Mouse (Mus musculus) MEL (cell line): ENCODE measurements around the gene Prr14. TPM values are rescaled to one million over a fixed set of nuclear protein-coding genes. Genes with fewer than 3 reads are reported as not detected.
"Not testable (repeated sequence)": the region's sequence is repeated elsewhere in the genome, so short reads cannot be mapped to it uniquely, and the experiment has no call there.

Source experiments
- DNase-seq: peaks from one replicate; pipeline ENCODE4 v3.0.0; 2011; ENCODE audit warnings: low read depth, low spot score
- H3K27ac ChIP-seq: 2 replicates; pipeline ENCODE4 v1.5.1; 2012; ENCODE audit warnings: low read depth, mild to moderate bottlenecking, control low read depth, low read length, moderate library complexity; ENCODE audit not compliant: control insufficient read depth
- H3K27me3 ChIP-seq, 2 experiments: fragments of 150-350 bp in 1 of 2; sonication (generic) in 1 of 2; 2 replicates each; pipeline ENCODE4 v1.6.1; 2012; ENCODE audit warnings: low read length in 2 of 2, mild to moderate bottlenecking in 2 of 2, improper control_type of control experiment in 1 of 2, moderate library complexity in 1 of 2; ENCODE audit not compliant: insufficient read depth in 2 of 2, control insufficient read depth in 1 of 2
- H3K36me3 ChIP-seq, 2 experiments: 2 replicates each; pipeline ENCODE4 v1.6.1; 2012 to 2014; ENCODE audit warnings: low read length in 2 of 2, improper control_type of control experiment in 1 of 2, inconsistent platforms in 1 of 2, mild to moderate bottlenecking in 1 of 2; ENCODE audit not compliant: insufficient read depth in 2 of 2, control insufficient read depth in 1 of 2
- H3K4me1 ChIP-seq, 2 experiments: fragments of 150-350 bp in 1 of 2; sonication (generic) in 1 of 2; 2 replicates each; pipeline ENCODE4 v1.6.1; 2012; ENCODE audit warnings: low read length in 2 of 2, improper control_type of control experiment in 1 of 2, mild to moderate bottlenecking in 1 of 2; ENCODE audit not compliant: insufficient read depth in 2 of 2, control insufficient read depth in 1 of 2
- H3K4me3 ChIP-seq, 2 experiments: fragments of 150-350 bp in 1 of 2; sonication (generic) in 1 of 2; 2 replicates each; pipeline ENCODE4 v1.5.1; 2012; ENCODE audit warnings: low read depth in 2 of 2, low read length in 2 of 2, mild to moderate bottlenecking in 2 of 2, moderate library complexity in 2 of 2, control low read depth in 1 of 2, improper control_type of control experiment in 1 of 2; ENCODE audit not compliant: control insufficient read depth in 1 of 2, insufficient read depth in 1 of 2
- H3K79me2 ChIP-seq: 2 replicates; pipeline ENCODE4 v1.6.1; 2012; ENCODE audit warnings: mild to moderate bottlenecking, low read length, moderate library complexity; ENCODE audit not compliant: control insufficient read depth, poor library complexity, insufficient read depth
- H3K9ac ChIP-seq: 2 replicates; pipeline ENCODE4 v1.6.1; 2012; ENCODE audit warnings: low read depth, mild to moderate bottlenecking, control low read depth, low read length, moderate library complexity; ENCODE audit not compliant: control insufficient read depth, poor library complexity, severe bottlenecking
- H3K9me3 ChIP-seq: fragments of 150-350 bp; sonication (generic); replicated peaks from 2 replicates; pipeline ENCODE4 v1.6.1; 2012; ENCODE audit warnings: mild to moderate bottlenecking, low read length, improper control_type of control experiment, moderate library complexity; ENCODE audit not compliant: insufficient read depth
- CHD2 ChIP-seq: IDR thresholded peaks from 2 replicates; pipeline ENCODE4 v1.6.1; 2011; ENCODE audit warnings: low read length, improper control_type of control experiment
- CTCF ChIP-seq, 3 experiments: IDR thresholded peaks in 2 of 3; conservative IDR thresholded peaks in 1 of 3; 2 replicates each; pipeline ENCODE4 v1.5.1; 2011 to 2012; ENCODE audit warnings: low read length in 3 of 3, low read depth in 2 of 3, mild to moderate bottlenecking in 2 of 3, improper control_type of control experiment in 1 of 3, inconsistent platforms in 1 of 3, mixed read lengths in 1 of 3, moderate library complexity in 1 of 3; ENCODE audit not compliant: control insufficient read depth in 1 of 3, insufficient read depth in 1 of 3, poor library complexity in 1 of 3, severe bottlenecking in 1 of 3
- E2F4 ChIP-seq: IDR thresholded peaks from 2 replicates; pipeline ENCODE4 v1.6.1; 2011; ENCODE audit warnings: low read depth, low read length, improper control_type of control experiment, borderline replicate concordance
- ETS1 ChIP-seq: IDR thresholded peaks from 2 replicates; pipeline ENCODE4 v1.6.1; 2012; ENCODE audit warnings: low read depth, mild to moderate bottlenecking, inconsistent platforms, low read length, improper control_type of control experiment, moderate library complexity
- GABPA ChIP-seq: IDR thresholded peaks from 2 replicates; pipeline ENCODE4 v1.6.1; 2012; ENCODE audit warnings: low read depth, mild to moderate bottlenecking, inconsistent platforms, low read length, improper control_type of control experiment, moderate library complexity
- GATA1 ChIP-seq: IDR thresholded peaks from 2 replicates; pipeline ENCODE4 v1.6.1; 2011; ENCODE audit warnings: low read depth, low read length, improper control_type of control experiment
- HCFC1 ChIP-seq: IDR thresholded peaks from 2 replicates; pipeline ENCODE4 v1.6.1; 2012; ENCODE audit warnings: low read depth, mild to moderate bottlenecking, inconsistent platforms, low read length, improper control_type of control experiment, moderate library complexity
- JUND ChIP-seq: IDR thresholded peaks from 2 replicates; pipeline ENCODE4 v1.6.1; 2011; ENCODE audit warnings: low read depth, mild to moderate bottlenecking, improper control_type of control experiment, low read length
- KAT2A ChIP-seq: conservative IDR thresholded peaks from 2 replicates; pipeline ENCODE4 v1.6.1; 2012; ENCODE audit warnings: low read depth, low read length, improper control_type of control experiment, inconsistent platforms
- MAX ChIP-seq: IDR thresholded peaks from 2 replicates; pipeline ENCODE4 v1.6.1; 2011; ENCODE audit warnings: low read length, improper control_type of control experiment
- MAZ ChIP-seq: IDR thresholded peaks from 2 replicates; pipeline ENCODE4 v1.6.1; 2012; ENCODE audit warnings: low read depth, mild to moderate bottlenecking, inconsistent platforms, low read length, improper control_type of control experiment
- MEF2A ChIP-seq: IDR thresholded peaks from 2 replicates; pipeline ENCODE4 v1.6.1; 2014; ENCODE audit warnings: low read depth, mild to moderate bottlenecking, inconsistent platforms, low read length, improper control_type of control experiment; ENCODE audit not compliant: poor library complexity, insufficient replicate concordance, severe bottlenecking; ENCODE audit errors: extremely low read depth
- MYB ChIP-seq: IDR thresholded peaks from 2 replicates; pipeline ENCODE4 v1.6.1; 2011; ENCODE audit warnings: mild to moderate bottlenecking, low read depth, low read length, improper control_type of control experiment
- MYC ChIP-seq: IDR thresholded peaks from 2 replicates; pipeline ENCODE4 v1.6.1; 2011; ENCODE audit warnings: low read depth, mild to moderate bottlenecking, low read length, improper control_type of control experiment, moderate library complexity
- NRF1 ChIP-seq: IDR thresholded peaks from 2 replicates; pipeline ENCODE4 v1.6.1; 2014; ENCODE audit warnings: low read depth, mild to moderate bottlenecking, inconsistent platforms, low read length, improper control_type of control experiment, moderate library complexity; ENCODE audit not compliant: poor library complexity, insufficient read depth, severe bottlenecking
- RCOR1 ChIP-seq: IDR thresholded peaks from 2 replicates; pipeline ENCODE4 v1.6.1; 2012; ENCODE audit warnings: low read depth, mild to moderate bottlenecking, inconsistent platforms, low read length, improper control_type of control experiment
- TAL1 ChIP-seq: IDR thresholded peaks from 2 replicates; pipeline ENCODE4 v1.6.1; 2012; ENCODE audit warnings: mild to moderate bottlenecking, inconsistent platforms, low read length, moderate library complexity, mixed read lengths
- TBP ChIP-seq: IDR thresholded peaks from 2 replicates; pipeline ENCODE4 v1.8.0; 2011; ENCODE audit warnings: low read depth, low read length, improper control_type of control experiment
- USF1 ChIP-seq: IDR thresholded peaks from 2 replicates; pipeline ENCODE4 v1.6.1; 2014; ENCODE audit warnings: low read depth, mild to moderate bottlenecking, inconsistent platforms, low read length, improper control_type of control experiment, moderate library complexity
- USF2 ChIP-seq, 2 experiments: IDR thresholded peaks; 2 replicates each; pipeline ENCODE4 v1.6.1; 2011 to 2012; ENCODE audit warnings: improper control_type of control experiment in 2 of 2, low read length in 2 of 2, borderline replicate concordance in 1 of 2, inconsistent platforms in 1 of 2, low read depth in 1 of 2, mild to moderate bottlenecking in 1 of 2; ENCODE audit not compliant: insufficient read depth in 1 of 2
- ZC3H11A ChIP-seq: IDR thresholded peaks from 2 replicates; pipeline ENCODE4 v1.6.1; 2012; ENCODE audit warnings: low read depth, mild to moderate bottlenecking, inconsistent platforms, low read length, improper control_type of control experiment
- ZKSCAN1 ChIP-seq: IDR thresholded peaks from 2 replicates; pipeline ENCODE4 v1.6.1; 2012; ENCODE audit warnings: low read depth, mild to moderate bottlenecking, inconsistent platforms, low read length, improper control_type of control experiment, moderate library complexity
- ZNF384 ChIP-seq: IDR thresholded peaks from 2 replicates; pipeline ENCODE4 v1.6.1; 2012; ENCODE audit warnings: low read depth, mild to moderate bottlenecking, inconsistent platforms, low read length, improper control_type of control experiment
- polyA plus RNA-seq, 2 experiments: library from polyadenylated mRNA; stranded (reverse) in 1 of 2; unstranded in 1 of 2; fragments of >175 nt in 1 of 2; fragments of >200 nt in 1 of 2; gene quantifications; 2 replicates each; pipeline versions ENCODE4 v1.2.1 to v1.2.4; 2012; ENCODE audit warnings: low replicate concordance in 2 of 2, low read depth in 1 of 2; ENCODE audit not compliant: insufficient read length in 2 of 2, insufficient read depth in 1 of 2, missing spikeins in 1 of 2
- total RNA-seq: library from RNA; depleted of rRNA; stranded (reverse); fragments of 300-350 nt; gene quantifications from 2 replicates; pipeline ENCODE4 v1.2.3, GENCODE M21; 2012

The Prr14 gene
- total and polyA plus RNA-seq, 3 experiments = 10.8 to 45.9 TPM; not detected in 1

GRCm38 (mm10) chr7:127465670-127466069 is 6.3 kb downstream of the Prr14 start:
- H3K9me3 ChIP-seq, H3K27me3 ChIP-seq, H3K9ac ChIP-seq, H3K36me3 ChIP-seq, H3K79me2 ChIP-seq, H3K4me1 ChIP-seq, DNase-seq, H3K4me3 ChIP-seq, H3K27ac ChIP-seq: not testable (repeated sequence)
- TF ChIP-seq TAL1 = 0 out of 2 replicates have a peak, but pooled peaks have one; percentile 19

GRCm38 (mm10) chr7:127466606-127467005 is 7.2 kb downstream of the Prr14 start:
- Histone ChIP-seq H3K4me3 (no peak overlapping the region), H3K9ac (no peak overlapping the region), H3K9me3 (no peaks in the 10 kb centered on the region), H3K4me1 (no peaks in the 10 kb centered on the region), H3K27ac (no peak overlapping the region), H3K79me2 (peaks cover 10% of the 10 kb centered on the region; the same call in 1 of the 2 replicates), H3K36me3 (no peaks in the 10 kb centered on the region; a peak in 1 of 4 replicates), H3K27me3 (no peaks in the 10 kb centered on the region)
- no peak for DNase-seq
- TF ChIP-seq GABPA (no peak), NRF1 (no peak), KAT2A (no peak), MYC (no peak), RCOR1 (no peak), MAX (no peak), CTCF (IDR thresholded peaks at IDR 0.05 in 2 of 3, conservative IDR thresholded peaks at IDR 0.05 in 1 of 3; ENCODE audit: control insufficient read depth in 1 of 3, insufficient read depth in 1 of 3, low read depth in 2 of 3, low read length in 3 of 3, poor library complexity in 1 of 3, severe bottlenecking in 1 of 3) (no peak)

DNA sequence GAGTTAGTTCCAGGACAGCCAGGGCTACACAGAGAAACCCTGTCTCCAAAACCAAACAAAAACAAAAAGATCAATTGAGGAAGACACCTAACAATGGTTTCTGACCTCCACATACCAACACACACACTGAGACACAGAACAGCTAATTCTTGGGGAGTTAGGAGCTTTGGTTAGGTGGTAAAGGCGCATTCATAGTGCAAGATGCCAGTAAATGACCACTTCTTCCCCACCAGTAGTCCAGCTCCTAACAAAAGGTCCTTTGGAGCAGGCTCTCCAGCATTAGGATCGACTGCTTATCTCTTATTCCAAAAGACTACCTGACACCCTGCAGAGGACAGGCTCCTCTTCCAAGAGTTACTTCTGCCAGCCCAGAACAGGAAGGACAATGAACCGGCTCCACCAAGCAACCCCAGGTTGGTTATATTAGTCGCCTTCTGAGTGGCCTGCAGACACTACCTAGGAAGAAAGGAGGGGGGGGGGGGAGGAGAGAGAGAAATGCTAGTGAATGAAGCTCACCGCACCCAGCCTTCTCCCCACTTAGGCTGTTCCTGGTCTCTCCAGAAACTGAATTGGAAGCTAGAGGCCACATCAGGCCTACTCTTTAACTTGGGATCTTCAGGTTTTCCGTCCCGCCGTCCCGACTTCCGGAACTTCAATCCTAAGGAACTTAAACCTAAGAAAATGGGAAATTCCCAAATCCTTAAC is 10.8 kb downstream of the Prr14 start:
- Histone ChIP-seq H3K4me3 (peak overlapping the region; percentile 68 to 92), H3K27me3 (no peaks in the 10 kb centered on the region), H3K9me3 (no peaks in the 10 kb centered on the region), H3K4me1 (peaks cover 0 to 5% of the 10 kb centered on the region in 2 experiments; a peak in 3 of 4 replicates), H3K36me3 (peaks cover 0 to 6% of the 10 kb centered on the region in 2 experiments; a peak in 3 of 4 replicates), H3K9ac (peak overlapping the region; percentile 82), H3K79me2 (peaks cover 19% of the 10 kb centered on the region), H3K27ac (peak overlapping the region; percentile 88)
- TF ChIP-seq USF2 (IDR thresholded peaks at IDR 0.05; ENCODE audit: borderline replicate concordance in 1 of 2, insufficient read depth in 1 of 2, low read depth in 1 of 2, low read length in 2 of 2) (no peak), USF1 (no peak), HCFC1 (no peak), MYC (no peak), CHD2 (no peak), GABPA (no peak), CTCF (IDR thresholded peaks at IDR 0.05 in 2 of 3, conservative IDR thresholded peaks at IDR 0.05 in 1 of 3; ENCODE audit: control insufficient read depth in 1 of 3, insufficient read depth in 1 of 3, low read depth in 2 of 3, low read length in 3 of 3, poor library complexity in 1 of 3, severe bottlenecking in 1 of 3) (no peak), TBP (no peak), MAX (no peak), JUND (no peak), ETS1 (no peak), ZC3H11A (no peak), GATA1 (no peak), MYB (no peak), MAZ (no peak), RCOR1 (no peak), ZNF384 (no peak), MEF2A (no peak), E2F4 (no peak), ZKSCAN1 (no peak)
- peak; percentile 67 for DNase-seq
